Mouse (Mus musculus): ENCODE results near the gene Slc35f6. TPM values are rescaled to one million over a fixed set of nuclear protein-coding genes. Genes with fewer than 3 reads are reported as not detected.

Slc35f6 gene
- polyA plus RNA-seq, 1 experiment from 2014 or later: 28.5 TPM

- H3K4me2 ChIP-seq (replicated peaks; ENCODE audit: low read depth, low read length): no peak overlapping the region
- H3K9me3 ChIP-seq (ENCODE audit: control insufficient read depth, low read depth, low read length): no peaks in the 10 kb centered on the region
- 77% methylated on average over 6 of the region's 6 CpGs for WGBS
- no peak overlapping the region for H3K4me3 ChIP-seq (ENCODE audit: low read depth, low read length)
- H3K27ac ChIP-seq (ENCODE audit: low read length): no peak overlapping the region
- no peaks in the 10 kb centered on the region for H3K27me3 ChIP-seq (ENCODE audit: control insufficient read depth, insufficient read depth, low read length)
- no peak for ATAC-seq (ENCODE audit: insufficient number of reproducible peaks, insufficient read depth, low FRiP score, low read depth)
- H3K36me3 ChIP-seq (ENCODE audit: control insufficient read depth, insufficient read depth, low read length): no peaks in the 10 kb centered on the region
- no peaks in the 10 kb centered on the region for H3K4me1 ChIP-seq (ENCODE audit: control insufficient read depth, insufficient read depth, low read length)
- H3K9ac ChIP-seq (replicated peaks; ENCODE audit: low read depth, low read length): no peak overlapping the region
Observed at GRCm38 (mm10) chr5:30630401-30630800, 17.3 kb upstream of the Slc35f6 start.

GRCm38 (mm10) chr5:30632134-30632533 lies 15.6 kb upstream of the Slc35f6 start:
- H3K36me3 ChIP-seq (ENCODE audit: control insufficient read depth, insufficient read depth, low read length): no peaks in the 10 kb centered on the region
- no peak for ATAC-seq (ENCODE audit: insufficient number of reproducible peaks, insufficient read depth, low FRiP score, low read depth)
- H3K4me3 ChIP-seq (ENCODE audit: low read depth, low read length): no peak overlapping the region
- no peaks in the 10 kb centered on the region for H3K4me1 ChIP-seq (ENCODE audit: control insufficient read depth, insufficient read depth, low read length)
- H3K9me3 ChIP-seq (ENCODE audit: control insufficient read depth, low read depth, low read length): no peaks in the 10 kb centered on the region
- no peak overlapping the region for H3K4me2 ChIP-seq (replicated peaks; ENCODE audit: low read depth, low read length)
- no peak overlapping the region for H3K9ac ChIP-seq (replicated peaks; ENCODE audit: low read depth, low read length)
- H3K27me3 ChIP-seq (ENCODE audit: control insufficient read depth, insufficient read depth, low read length): no peaks in the 10 kb centered on the region
- 70% methylated on average over 1 of the region's 1 CpGs for WGBS
- H3K27ac ChIP-seq (ENCODE audit: low read length): no peak overlapping the region

- Histone ChIP-seq H3K36me3 (ENCODE audit: control insufficient read depth, insufficient read depth, low read length) (no peaks in the 10 kb centered on the region), H3K9ac (replicated peaks; ENCODE audit: low read depth, low read length) (no peak overlapping the region), H3K27me3 (ENCODE audit: control insufficient read depth, insufficient read depth, low read length) (no peaks in the 10 kb centered on the region), H3K4me1 (ENCODE audit: control insufficient read depth, insufficient read depth, low read length) (no peaks in the 10 kb centered on the region), H3K4me3 (ENCODE audit: low read depth, low read length) (no peak overlapping the region), H3K4me2 (replicated peaks; ENCODE audit: low read depth, low read length) (no peak overlapping the region), H3K9me3 (ENCODE audit: control insufficient read depth, low read depth, low read length) (no peaks in the 10 kb centered on the region), H3K27ac (ENCODE audit: low read length) (no peak overlapping the region)
- WGBS: 38% methylated on average over 7 of the region's 7 CpGs
- no peak for ATAC-seq (ENCODE audit: insufficient number of reproducible peaks, insufficient read depth, low FRiP score, low read depth)
Observed at GRCm38 (mm10) chr5:30636994-30637393, 10.7 kb upstream of the Slc35f6 start.

- 1% methylated on average over 6 of the region's 6 CpGs for WGBS
- Histone ChIP-seq H3K4me1 (ENCODE audit: control insufficient read depth, insufficient read depth, low read length) (no peaks in the 10 kb centered on the region), H3K4me3 (ENCODE audit: low read depth, low read length) (no peak overlapping the region), H3K4me2 (replicated peaks; ENCODE audit: low read depth, low read length) (no peak overlapping the region), H3K27me3 (ENCODE audit: control insufficient read depth, insufficient read depth, low read length) (no peaks in the 10 kb centered on the region), H3K36me3 (ENCODE audit: control insufficient read depth, insufficient read depth, low read length) (no peaks in the 10 kb centered on the region), H3K27ac (ENCODE audit: low read length) (no peak overlapping the region), H3K9ac (replicated peaks; ENCODE audit: low read depth, low read length) (no peak overlapping the region), H3K9me3 (ENCODE audit: control insufficient read depth, low read depth, low read length) (no peaks in the 10 kb centered on the region)
- ATAC-seq (ENCODE audit: insufficient number of reproducible peaks, insufficient read depth, low FRiP score, low read depth): peak; percentile 81; the same call in 1 of the 2 replicates
Observed at GRCm38 (mm10) chr5:30638041-30638440, 9.7 kb upstream of the Slc35f6 start.

GRCm38 (mm10) chr5:30643477-30644179 lies 4.1 kb upstream of the Slc35f6 start:
- Histone ChIP-seq H3K27me3 (ENCODE audit: control insufficient read depth, insufficient read depth, low read length) (no peaks in the 10 kb centered on the region), H3K4me3 (ENCODE audit: low read depth, low read length) (no peak overlapping the region), H3K4me2 (replicated peaks; ENCODE audit: low read depth, low read length) (no peak overlapping the region), H3K27ac (ENCODE audit: low read length) (no peak overlapping the region), H3K9ac (replicated peaks; ENCODE audit: low read depth, low read length) (no peak overlapping the region), H3K4me1 (ENCODE audit: control insufficient read depth, insufficient read depth, low read length) (peaks cover 9% of the 10 kb centered on the region), H3K9me3 (ENCODE audit: control insufficient read depth, low read depth, low read length) (no peaks in the 10 kb centered on the region), H3K36me3 (ENCODE audit: control insufficient read depth, insufficient read depth, low read length) (no peaks in the 10 kb centered on the region)
- 54% methylated on average over 5 of the region's 5 CpGs for WGBS
- no peak for ATAC-seq (ENCODE audit: insufficient number of reproducible peaks, insufficient read depth, low FRiP score, low read depth)

GRCm38 (mm10) chr5:30646036-30646435 lies 1.7 kb upstream of the Slc35f6 start:
- H3K36me3 ChIP-seq (ENCODE audit: control insufficient read depth, insufficient read depth, low read length): no peaks in the 10 kb centered on the region

GRCm38 (mm10) chr5:30647396-30647795 lies 337 bp upstream of the Slc35f6 start:
- no peaks in the 10 kb centered on the region for H3K27me3 ChIP-seq (ENCODE audit: control insufficient read depth, insufficient read depth, low read length)
- H3K27ac ChIP-seq (ENCODE audit: low read length): peak overlapping the region; percentile 68; the same call in 1 of the 2 replicates
- H3K9me3 ChIP-seq (ENCODE audit: control insufficient read depth, low read depth, low read length): no peaks in the 10 kb centered on the region
- peak overlapping the region; percentile 69 for H3K4me3 ChIP-seq (ENCODE audit: low read depth, low read length)
- 7% methylated on average over 9 of the region's 9 CpGs for WGBS
- H3K4me2 ChIP-seq (replicated peaks; ENCODE audit: low read depth, low read length): peak overlapping the region; percentile 67
- peaks cover 12% of the 10 kb centered on the region for H3K4me1 ChIP-seq (ENCODE audit: control insufficient read depth, insufficient read depth, low read length)
- peak; percentile 8; the same call in 1 of the 2 replicates for ATAC-seq (ENCODE audit: insufficient number of reproducible peaks, insufficient read depth, low FRiP score, low read depth)
- no peaks in the 10 kb centered on the region; the same call in 1 of the 2 replicates for H3K36me3 ChIP-seq (ENCODE audit: control insufficient read depth, insufficient read depth, low read length)
- H3K9ac ChIP-seq (replicated peaks; ENCODE audit: low read depth, low read length): peak overlapping the region; percentile 29; the same call in 1 of the 2 replicates

More at GRCm38 (mm10) chr5:30646036-30646435, 1.7 kb upstream of the Slc35f6 start:
- WGBS: 67% methylated on average over 2 of the region's 2 CpGs
- Histone ChIP-seq H3K27me3 (ENCODE audit: control insufficient read depth, insufficient read depth, low read length) (no peaks in the 10 kb centered on the region), H3K9me3 (ENCODE audit: control insufficient read depth, low read depth, low read length) (no peaks in the 10 kb centered on the region), H3K4me3 (ENCODE audit: low read depth, low read length) (no peak overlapping the region), H3K4me2 (replicated peaks; ENCODE audit: low read depth, low read length) (no peak overlapping the region), H3K27ac (ENCODE audit: low read length) (no peak overlapping the region), H3K9ac (replicated peaks; ENCODE audit: low read depth, low read length) (no peak overlapping the region), H3K4me1 (ENCODE audit: control insufficient read depth, insufficient read depth, low read length) (peaks cover 12% of the 10 kb centered on the region)
- no peak for ATAC-seq (ENCODE audit: insufficient number of reproducible peaks, insufficient read depth, low FRiP score, low read depth)

GRCm38 (mm10) chr5:30649558-30649957 lies 1.8 kb downstream of the Slc35f6 start:
- H3K4me2 ChIP-seq (replicated peaks; ENCODE audit: low read depth, low read length): no peak overlapping the region
- no peaks in the 10 kb centered on the region for H3K9me3 ChIP-seq (ENCODE audit: control insufficient read depth, low read depth, low read length)
- H3K4me3 ChIP-seq (ENCODE audit: low read depth, low read length): no peak overlapping the region
- no peaks in the 10 kb centered on the region; the same call in 1 of the 2 replicates for H3K36me3 ChIP-seq (ENCODE audit: control insufficient read depth, insufficient read depth, low read length)
- ATAC-seq (ENCODE audit: insufficient number of reproducible peaks, insufficient read depth, low FRiP score, low read depth): no peak; the same call in 1 of the 2 replicates
- H3K9ac ChIP-seq (replicated peaks; ENCODE audit: low read depth, low read length): no peak overlapping the region
- 53% methylated on average over 4 of the region's 4 CpGs for WGBS
- H3K27ac ChIP-seq (ENCODE audit: low read length): no peak overlapping the region
- H3K4me1 ChIP-seq (ENCODE audit: control insufficient read depth, insufficient read depth, low read length): peaks cover 12% of the 10 kb centered on the region
- H3K27me3 ChIP-seq (ENCODE audit: control insufficient read depth, insufficient read depth, low read length): no peaks in the 10 kb centered on the region
